Mouse (Mus musculus): Measurements from ENCODE around the gene Gm49398. TPM values are rescaled to one million over a fixed set of nuclear protein-coding genes. Genes with fewer than 3 reads are reported as not detected.

Gene Gm49398
- polyA plus RNA-seq (2015; fragmentation: Nextera tagmentation; extraction: Ambion mirVana): not detected in 2 replicates

- no peak within 1 kb of the TSS for H3K4me2 ChIP-seq (ENCODE audit: low read depth, low read length)
- H3K27me3 ChIP-seq (ENCODE audit: control insufficient read depth, insufficient read depth, low read length): no peaks in the 10 kb centered on the region
- no peak within 1 kb of the TSS for H3K4me3 ChIP-seq (ENCODE audit: low read length)
- no peaks in the 10 kb centered on the region for H3K36me3 ChIP-seq (ENCODE audit: control insufficient read depth, insufficient read depth)
- H3K27ac ChIP-seq (ENCODE audit: low read length): no peak within 1 kb of the TSS
- H3K9ac ChIP-seq (ENCODE audit: low read length): no peak within 1 kb of the TSS
- no peaks in the 10 kb centered on the region for H3K4me1 ChIP-seq (ENCODE audit: control insufficient read depth, insufficient read depth, low read length)
- peaks cover 7% of the 10 kb centered on the region for H3K9me3 ChIP-seq (replicated peaks; ENCODE audit: control insufficient read depth, low read length)
- WGBS: 76% methylated on average over 2 of the region's 2 CpGs
- ATAC-seq (replicated peaks; ENCODE audit: extremely low read depth, insufficient read depth, low FRiP score): no peak
Measured at GRCm38 (mm10) chr13:61288739-61289138, at the start of gene Gm49398. TSS of gene Gm49398 (minus strand) at chr13:61288839.

DNA sequence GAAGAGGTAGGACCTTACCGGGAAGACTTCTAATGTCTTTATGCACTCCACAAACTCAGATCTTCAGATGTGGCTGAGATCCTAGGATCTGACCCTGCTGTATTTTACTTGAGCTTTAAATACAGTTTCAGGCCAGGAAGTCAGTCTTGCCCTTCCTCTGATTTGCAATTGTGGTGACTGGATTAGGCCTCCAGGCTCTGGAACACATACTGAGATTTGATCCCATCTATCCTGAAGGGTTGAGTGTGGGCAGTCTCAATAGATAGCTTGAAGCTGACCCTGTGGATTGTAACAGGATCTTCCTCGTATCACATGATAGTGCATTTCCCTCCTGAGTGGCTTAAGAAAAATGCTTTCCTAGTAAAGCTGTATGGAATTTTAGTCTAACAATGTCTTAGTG is 33.4 kb downstream of the Gm49398 start, which contains the start of gene Cts8:
Gene Cts8, minus strand, starts transcription at position 101 of the 400 bp plus-strand sequence.
- Histone ChIP-seq H3K9me3 (replicated peaks; ENCODE audit: control insufficient read depth, low read length) (peaks cover 3% of the 10 kb centered on the region), H3K27me3 (ENCODE audit: control insufficient read depth, insufficient read depth, low read length) (no peaks in the 10 kb centered on the region), H3K9ac (ENCODE audit: low read length) (no peak within 1 kb of the TSS), H3K36me3 (ENCODE audit: control insufficient read depth, insufficient read depth) (no peaks in the 10 kb centered on the region), H3K4me1 (ENCODE audit: control insufficient read depth, insufficient read depth, low read length) (no peaks in the 10 kb centered on the region), H3K27ac (ENCODE audit: low read length) (no peak within 1 kb of the TSS), H3K4me3 (ENCODE audit: low read length) (no peak within 1 kb of the TSS), H3K4me2 (ENCODE audit: low read depth, low read length) (no peak within 1 kb of the TSS)
- 77% methylated on average over 2 of the region's 2 CpGs for WGBS
- no peak for ATAC-seq (replicated peaks; ENCODE audit: extremely low read depth, insufficient read depth, low FRiP score)

DNA sequence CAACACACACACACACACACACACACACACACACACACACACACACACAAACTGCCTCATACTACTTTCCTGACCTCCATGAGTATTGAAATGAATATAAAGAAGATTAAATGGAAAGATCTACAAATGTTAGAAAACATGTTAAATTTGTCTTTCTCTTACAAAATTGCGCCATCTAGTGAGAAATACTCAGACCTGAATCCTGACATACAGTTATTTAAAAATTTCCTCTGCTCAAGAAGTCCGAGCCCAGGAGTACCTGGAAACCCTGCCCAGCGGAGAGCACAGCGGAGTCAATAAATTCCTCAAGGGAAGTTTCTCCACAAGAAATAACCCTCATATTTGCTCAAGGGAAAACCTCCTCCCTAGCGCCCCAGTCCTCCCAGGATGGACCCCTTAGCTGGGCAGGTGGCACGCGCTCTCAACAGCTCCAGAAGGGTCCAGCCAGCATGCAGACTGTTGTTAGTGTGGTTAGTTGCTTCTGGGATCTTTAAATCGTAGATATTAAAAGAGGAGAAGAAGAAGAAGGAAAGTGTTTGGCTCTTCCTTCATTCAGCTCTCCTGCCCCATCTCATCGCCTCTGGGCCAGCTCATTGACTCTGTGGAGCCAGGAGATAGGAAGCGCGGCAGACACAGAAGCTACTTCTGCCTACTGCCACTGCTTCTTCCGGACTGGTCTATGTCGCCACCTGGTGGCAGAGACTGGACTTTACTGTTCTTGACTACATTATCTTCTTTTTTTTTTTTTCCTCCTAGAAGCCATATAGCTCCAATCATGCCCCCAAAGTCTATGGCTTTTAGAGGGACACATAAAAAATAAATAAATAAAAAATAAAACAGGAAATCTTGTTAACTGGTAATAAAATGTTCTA is 47.3 kb downstream of the Gm49398 start:
- Histone ChIP-seq H3K4me3 (ENCODE audit: low read length) (no peak overlapping the region), H3K36me3 (ENCODE audit: control insufficient read depth, insufficient read depth) (no peaks in the 10 kb centered on the region), H3K4me1 (ENCODE audit: control insufficient read depth, insufficient read depth, low read length) (no peaks in the 10 kb centered on the region), H3K9ac (ENCODE audit: low read length) (no peak overlapping the region), H3K27me3 (ENCODE audit: control insufficient read depth, insufficient read depth, low read length) (no peaks in the 10 kb centered on the region), H3K27ac (ENCODE audit: low read length) (no peak overlapping the region), H3K9me3 (replicated peaks; ENCODE audit: control insufficient read depth, low read length) (peaks cover 3% of the 10 kb centered on the region; the same call in 1 of the 2 replicates), H3K4me2 (ENCODE audit: low read depth, low read length) (no peak overlapping the region)
- ATAC-seq (replicated peaks; ENCODE audit: extremely low read depth, insufficient read depth, low FRiP score): no peak
- 52% methylated on average over 13 of the region's 13 CpGs for WGBS

DNA sequence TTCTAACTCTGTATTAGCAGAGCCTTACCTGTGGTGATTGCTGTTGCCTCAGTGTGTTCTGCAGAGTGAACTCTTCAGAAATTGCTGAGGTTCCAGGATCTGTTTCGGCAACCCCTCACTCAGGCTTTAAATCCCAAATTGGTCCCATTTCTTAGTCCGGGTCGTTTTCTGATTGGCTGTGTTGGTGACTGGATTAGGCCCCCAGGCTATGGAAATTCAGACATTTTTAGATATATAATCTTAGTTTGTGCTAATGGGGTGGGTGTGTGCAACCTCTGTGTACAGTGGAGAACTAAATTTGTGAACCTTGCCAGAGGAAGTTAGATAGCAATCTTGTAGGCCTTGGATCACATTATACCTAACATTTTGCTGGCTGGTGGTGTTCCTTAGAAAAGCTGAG is 85.3 kb downstream of the Gm49398 start, which contains the start of gene Cts6:
Gene Cts6, minus strand, starts transcription at position 101 of the 400 bp plus-strand sequence.
- no peak within 1 kb of the TSS for H3K9ac ChIP-seq (ENCODE audit: low read length)
- no peaks in the 10 kb centered on the region for H3K4me1 ChIP-seq (ENCODE audit: control insufficient read depth, insufficient read depth, low read length)
- no peaks in the 10 kb centered on the region for H3K27me3 ChIP-seq (ENCODE audit: control insufficient read depth, insufficient read depth, low read length)
- WGBS: 84% methylated on average over 3 of the region's 3 CpGs
- H3K4me2 ChIP-seq (ENCODE audit: low read depth, low read length): no peak within 1 kb of the TSS
- no peak within 1 kb of the TSS for H3K27ac ChIP-seq (ENCODE audit: low read length)
- no peaks in the 10 kb centered on the region for H3K36me3 ChIP-seq (ENCODE audit: control insufficient read depth, insufficient read depth)
- no peak for ATAC-seq (replicated peaks; ENCODE audit: extremely low read depth, insufficient read depth, low FRiP score)
- H3K9me3 ChIP-seq (replicated peaks; ENCODE audit: control insufficient read depth, low read length): no peaks in the 10 kb centered on the region; the same call in none of the 2 replicates
- no peak within 1 kb of the TSS for H3K4me3 ChIP-seq (ENCODE audit: low read length)

Small RNA genes lying within 50 kb of the gene (microRNA-seq; reads per million reads assigned to microRNA genes)
- gene Gm27704: not detected

Other genes starting within 250 kb of the Gm49398 start
- gene Ctsq, start 248.2 kb downstream of the Gm49398 start, polyA plus RNA-seq (2015; fragmentation: Nextera tagmentation; extraction: Ambion mirVana): not detected in 2 replicates
- gene Ctsr, start 124.6 kb downstream of the Gm49398 start, polyA plus RNA-seq (2015; fragmentation: Nextera tagmentation; extraction: Ambion mirVana): not detected in 2 replicates
- not detected in 2 replicates for gene Cts6, start 85.4 kb downstream of the Gm49398 start, polyA plus RNA-seq (2015; fragmentation: Nextera tagmentation; extraction: Ambion mirVana)
- gene Cts8, start 33.5 kb downstream of the Gm49398 start, polyA plus RNA-seq (2015; fragmentation: Nextera tagmentation; extraction: Ambion mirVana): not detected in 2 replicates
- not detected in 2 replicates for gene Cts7, start 69.4 kb upstream of the Gm49398 start, polyA plus RNA-seq (2015; fragmentation: Nextera tagmentation; extraction: Ambion mirVana)

Measured in heart, embryonic 16.5 days (tissue).